Mouse (Mus musculus) lung, postnatal 0 days (tissue): ENCODE data around the gene Slc5a4b.

Experiments used
- CTCF ChIP-seq: IDR thresholded peaks from 2 replicates; pipeline ENCODE4 v1.5.1; 2016; ENCODE audit warnings: antibody characterized with exemption, mild to moderate bottlenecking
- EP300 ChIP-seq: IDR thresholded peaks from 2 replicates; pipeline ENCODE4 v1.6.1; 2016; ENCODE audit warnings: antibody characterized with exemption, mild to moderate bottlenecking, control low read depth

DNA sequence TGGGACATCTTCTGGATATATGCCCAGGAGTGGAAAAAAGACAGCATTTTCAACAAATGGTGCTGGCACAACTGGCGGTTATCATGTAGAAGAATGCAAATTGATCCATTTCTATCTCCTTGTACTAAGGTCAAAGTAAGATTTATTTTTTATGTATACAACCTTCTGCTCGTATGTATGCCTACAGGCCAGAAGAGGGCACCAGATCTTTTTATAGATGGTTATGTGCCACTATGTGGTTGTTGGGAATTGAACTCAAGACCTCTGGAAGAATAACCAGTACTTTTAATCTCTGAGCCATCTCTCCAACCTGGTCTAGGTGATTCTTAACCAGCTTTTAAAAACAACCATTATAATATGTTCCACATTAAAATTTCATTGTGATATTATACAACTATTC is 25.6 kb upstream of the Slc5a4b start:
- TF ChIP-seq CTCF (no peak), EP300 (no peak)
